Mouse (Mus musculus): ENCODE measurements around the gene Rdh1.

DNA sequence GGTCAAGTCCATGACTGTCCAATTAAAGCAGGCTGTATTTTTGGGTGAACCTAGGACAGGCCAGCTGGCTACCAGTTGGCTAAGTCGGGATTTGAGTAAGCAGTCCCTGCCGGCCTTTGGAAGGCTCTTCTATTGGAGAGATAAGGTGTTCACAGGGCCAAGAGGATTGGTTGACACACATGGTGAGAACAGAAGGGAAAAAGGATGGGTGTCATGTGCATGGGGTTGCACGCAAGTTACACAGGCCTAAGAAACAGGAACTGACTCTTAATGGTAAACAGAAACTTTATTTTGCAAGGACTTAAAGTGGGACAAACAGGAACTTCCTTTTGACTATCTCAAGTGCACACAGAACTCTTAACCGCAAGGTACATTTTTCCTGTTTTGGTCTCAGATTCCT, 22.6 kb upstream of the Rdh1 start:
- TF ChIP-seq TCF3 (IDR thresholded peaks at IDR 0.05; ENCODE audit: insufficient read length, low read depth) (no peak), MYOG (IDR thresholded peaks at IDR 0.05; ENCODE audit: control insufficient read depth in 1 of 3, insufficient read depth in 1 of 3, insufficient read length in 2 of 3, low read depth in 2 of 3) (no peak), POLR2A (IDR thresholded peaks at IDR 0.05; ENCODE audit: insufficient read length, low read depth) (no peak), E2F4 (IDR thresholded peaks at IDR 0.05; ENCODE audit: insufficient read depth) (no peak), USF1 (IDR thresholded peaks at IDR 0.05; ENCODE audit: low read depth) (no peak), REST (IDR thresholded peaks at IDR 0.05; ENCODE audit: insufficient read depth, insufficient read length) (no peak), MAX (IDR thresholded peaks at IDR 0.05; ENCODE audit: low read depth) (no peak), POLR2AphosphoS2 (IDR thresholded peaks at IDR 0.05; ENCODE audit: insufficient read length, low read depth) (no peak), CEBPB (IDR thresholded peaks at IDR 0.05; ENCODE audit: insufficient read depth, poor library complexity, severe bottlenecking) (no peak), MYOD1 (IDR thresholded peaks at IDR 0.05; ENCODE audit: control insufficient read depth in 1 of 3, insufficient read length in 2 of 3, low read depth in 2 of 3) (no peak), TCF12 (IDR thresholded peaks at IDR 0.05; ENCODE audit: insufficient read depth, poor library complexity, severe bottlenecking) (no peak)

All from myocyte (in vitro differentiated cells).